Mouse (Mus musculus): ENCODE data around the gene Ptpn14.
A peak's percentile ranks its signal among the peaks of the same experiment; 100 is the strongest.

Gene Ptpn14

GRCm38 (mm10) chr1:189803742-189804141 is 75.7 kb downstream of the Ptpn14 start:
- DNase-seq (ENCODE audit: extremely low read depth, low read depth, low spot score), result no peak

GRCm38 (mm10) chr1:189806533-189807297 is 78.6 kb downstream of the Ptpn14 start:
- DNase-seq (ENCODE audit: extremely low read depth, low read depth, low spot score), result no peak

- no peak for DNase-seq (ENCODE audit: extremely low read depth, low read depth, low spot score)
These were observed 79.9 kb downstream of the Ptpn14 start for GRCm38 (mm10) chr1:189808015-189808414.

GRCm38 (mm10) chr1:189808453-189808852 is 80.4 kb downstream of the Ptpn14 start:
- DNase-seq (ENCODE audit: extremely low read depth, low read depth, low spot score), result no peak

- DNase-seq (ENCODE audit: extremely low read depth, low read depth, low spot score), result no peak
These were observed 83.7 kb downstream of the Ptpn14 start for GRCm38 (mm10) chr1:189811778-189812177.

- DNase-seq (ENCODE audit: extremely low read depth, low read depth, low spot score), result peak; percentile 84
These were observed 86.3 kb downstream of the Ptpn14 start for GRCm38 (mm10) chr1:189814385-189814784.

GRCm38 (mm10) chr1:189817089-189817488 is 89.0 kb downstream of the Ptpn14 start:
- DNase-seq (ENCODE audit: extremely low read depth, low read depth, low spot score), result no peak

GRCm38 (mm10) chr1:189817810-189818209 is 89.7 kb downstream of the Ptpn14 start:
- DNase-seq (ENCODE audit: extremely low read depth, low read depth, low spot score), result no peak

- DNase-seq (ENCODE audit: extremely low read depth, low read depth, low spot score), result no peak
These were observed 92.0 kb downstream of the Ptpn14 start for GRCm38 (mm10) chr1:189820111-189820510.

- DNase-seq (ENCODE audit: extremely low read depth, low read depth, low spot score), result no peak
These were observed 96.4 kb downstream of the Ptpn14 start for GRCm38 (mm10) chr1:189824436-189824835.

- DNase-seq (ENCODE audit: extremely low read depth, low read depth, low spot score), result no peak
These were observed 102.3 kb downstream of the Ptpn14 start for GRCm38 (mm10) chr1:189830391-189830790.

- peak; percentile 92 for DNase-seq (ENCODE audit: extremely low read depth, low read depth, low spot score)
These were observed 102.7 kb downstream of the Ptpn14 start for GRCm38 (mm10) chr1:189830797-189831232.

GRCm38 (mm10) chr1:189833351-189833750 is 105.3 kb downstream of the Ptpn14 start:
- no peak for DNase-seq (ENCODE audit: extremely low read depth, low read depth, low spot score)

- no peak for DNase-seq (ENCODE audit: extremely low read depth, low read depth, low spot score)
These were observed 106.1 kb downstream of the Ptpn14 start for GRCm38 (mm10) chr1:189834166-189834565.

- DNase-seq (ENCODE audit: extremely low read depth, low read depth, low spot score), result no peak
These were observed 118.3 kb downstream of the Ptpn14 start for GRCm38 (mm10) chr1:189846319-189846718.

GRCm38 (mm10) chr1:189849550-189849949 is 121.5 kb downstream of the Ptpn14 start:
- DNase-seq (ENCODE audit: extremely low read depth, low read depth, low spot score), result no peak

- DNase-seq (ENCODE audit: extremely low read depth, low read depth, low spot score), result no peak
These were observed 124.0 kb downstream of the Ptpn14 start for GRCm38 (mm10) chr1:189852051-189852450.

- peak; percentile 88 for DNase-seq (ENCODE audit: extremely low read depth, low read depth, low spot score)
These were observed 124.4 kb downstream of the Ptpn14 start for GRCm38 (mm10) chr1:189852456-189852855.

GRCm38 (mm10) chr1:189854646-189855045 is 126.6 kb downstream of the Ptpn14 start:
- DNase-seq (ENCODE audit: extremely low read depth, low read depth, low spot score), result peak; percentile 80

- no peak for DNase-seq (ENCODE audit: extremely low read depth, low read depth, low spot score)
These were observed 127.7 kb downstream of the Ptpn14 start for GRCm38 (mm10) chr1:189855739-189856138.

GRCm38 (mm10) chr1:189858377-189858776 is 130.3 kb downstream of the Ptpn14 start:
- no peak for DNase-seq (ENCODE audit: extremely low read depth, low read depth, low spot score)

- no peak for DNase-seq (ENCODE audit: extremely low read depth, low read depth, low spot score)
These were observed 132.3 kb downstream of the Ptpn14 start for GRCm38 (mm10) chr1:189860112-189860941.

Data from fat pad, adult 2 months (tissue).